Mouse (Mus musculus) cortical plate, adult 2 months (tissue): ENCODE measurements at regions not wholly inside any gene's neighbourhood (a gene's known extent, or its start where the extent isn't known, plus 50 kb on each side); places are given as distances from the start of the nearest gene placed in this dataset.

Source experiments
- CTCF ChIP-seq: fragments of 200-500 bp; IDR thresholded peaks from 2 replicates; pipeline ENCODE4 v1.5.1; 2011; ENCODE audit warnings: mild to moderate bottlenecking, control low read depth, low read length; ENCODE audit not compliant: insufficient read depth; ENCODE audit errors: extremely low read depth
- POLR2A ChIP-seq: fragments of 200-500 bp; IDR thresholded peaks from 2 replicates; pipeline ENCODE4 v1.6.1; 2011; ENCODE audit warnings: mild to moderate bottlenecking, low read length, control low read depth; ENCODE audit not compliant: insufficient read depth; ENCODE audit errors: extremely low read depth

GRCm38 (mm10) chr7:71129981-71130380 is 221.3 kb downstream of the Gm10295 start:
- TF ChIP-seq POLR2A (no peak), CTCF (no peak)
